Mouse (Mus musculus): ENCODE measurements at regions not wholly inside any gene's neighbourhood (a gene's known extent, or its start where the extent isn't known, plus 50 kb on each side); places are given as distances from the start of the nearest gene placed in this dataset.

GRCm38 (mm10) chr16:78490245-78490644 lies 86.3 kb downstream of the D16Ertd472e start:
- peak overlapping the region; percentile 31 to 38 for H3K4me3 ChIP-seq (ENCODE audit: control insufficient read depth in 1 of 2, insufficient read depth in 1 of 2, low read depth in 1 of 2, low read length in 2 of 2)
- H3K9ac ChIP-seq (ENCODE audit: low read length), result peak overlapping the region; percentile 51
- 21% methylated on average over 12 of the region's 12 CpGs for WGBS
- H3K4me2 ChIP-seq (ENCODE audit: low read length), result peak overlapping the region; percentile 59
- ATAC-seq (ENCODE audit: insufficient number of reproducible peaks, insufficient read depth, low FRiP score, low read depth), result no peak
- H3K4me1 ChIP-seq (ENCODE audit: control insufficient read depth in 2 of 2, insufficient read depth in 2 of 2, low read length in 2 of 2), result peaks cover 0 to 3% of the 10 kb centered on the region in 2 experiments; a peak in 1 of 4 replicates
- H3K27me3 ChIP-seq (ENCODE audit: control insufficient read depth, insufficient read depth, low read length), result no peaks in the 10 kb centered on the region
- no peaks in the 10 kb centered on the region for H3K36me3 ChIP-seq (ENCODE audit: control insufficient read depth, insufficient read depth, low read length)
- peak overlapping the region; percentile 1 to 46; a peak in 3 of 4 replicates for H3K27ac ChIP-seq (replicated peaks in 1 of 2; ENCODE audit: control insufficient read depth in 1 of 2, insufficient read depth in 1 of 2, low read depth in 2 of 2, low read length in 2 of 2)
- H3K9me3 ChIP-seq (ENCODE audit: control insufficient read depth, low read length), result no peaks in the 10 kb centered on the region

GRCm38 (mm10) chr16:78489604-78490003 lies 86.9 kb downstream of the D16Ertd472e start:
- no peak overlapping the region for H3K9ac ChIP-seq (ENCODE audit: low read length)
- no peaks in the 10 kb centered on the region for H3K27me3 ChIP-seq (ENCODE audit: control insufficient read depth, insufficient read depth, low read length)
- WGBS, result 49% methylated on average over 4 of the region's 4 CpGs
- no peak for ATAC-seq (ENCODE audit: insufficient number of reproducible peaks, insufficient read depth, low FRiP score, low read depth)
- H3K27ac ChIP-seq (replicated peaks in 1 of 2; ENCODE audit: control insufficient read depth in 1 of 2, insufficient read depth in 1 of 2, low read depth in 2 of 2, low read length in 2 of 2), result 0 out of 4 replicates have a peak overlapping the region, but pooled peaks of 1 of the 2 experiments have one; percentile 12
- peaks cover 0 to 3% of the 10 kb centered on the region in 2 experiments; a peak in 1 of 4 replicates for H3K4me1 ChIP-seq (ENCODE audit: control insufficient read depth in 2 of 2, insufficient read depth in 2 of 2, low read length in 2 of 2)
- 0 out of 2 replicates have a peak overlapping the region, but pooled peaks have one; percentile 59 for H3K4me2 ChIP-seq (ENCODE audit: low read length)
- no peaks in the 10 kb centered on the region for H3K36me3 ChIP-seq (ENCODE audit: control insufficient read depth, insufficient read depth, low read length)
- H3K9me3 ChIP-seq (ENCODE audit: control insufficient read depth, low read length), result no peaks in the 10 kb centered on the region
- H3K4me3 ChIP-seq (ENCODE audit: control insufficient read depth in 1 of 2, insufficient read depth in 1 of 2, low read depth in 1 of 2, low read length in 2 of 2), result no peak overlapping the region

DNA sequence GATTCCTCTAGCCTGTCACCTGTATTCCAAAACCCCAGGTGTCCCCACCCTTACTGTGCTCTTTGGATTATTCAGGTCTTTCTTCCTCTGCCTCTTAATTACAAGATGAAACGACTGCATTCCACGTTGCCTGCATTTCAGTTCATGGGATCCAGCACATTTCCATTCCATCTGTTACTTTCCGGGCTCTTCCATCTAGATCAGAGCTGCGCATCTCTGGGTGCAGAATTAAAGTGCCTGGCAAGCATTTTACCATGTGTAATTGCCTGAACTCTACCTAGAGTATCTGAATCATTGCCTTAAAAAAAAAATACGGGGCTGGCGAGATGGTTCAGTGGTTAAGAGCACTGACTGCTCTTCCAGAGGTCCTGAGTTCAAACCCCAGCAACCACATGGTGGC lies 90.0 kb downstream of the D16Ertd472e start:
- no peak overlapping the region for H3K4me3 ChIP-seq (ENCODE audit: control insufficient read depth in 1 of 2, insufficient read depth in 1 of 2, low read depth in 1 of 2, low read length in 2 of 2)
- no peaks in the 10 kb centered on the region for H3K36me3 ChIP-seq (ENCODE audit: control insufficient read depth, insufficient read depth, low read length)
- H3K27me3 ChIP-seq (ENCODE audit: control insufficient read depth, insufficient read depth, low read length), result no peaks in the 10 kb centered on the region
- H3K9me3 ChIP-seq (ENCODE audit: control insufficient read depth, low read length), result no peaks in the 10 kb centered on the region
- H3K9ac ChIP-seq (ENCODE audit: low read length), result no peak overlapping the region
- WGBS, result 87% methylated on average over 6 of the region's 6 CpGs
- H3K27ac ChIP-seq (replicated peaks in 1 of 2; ENCODE audit: control insufficient read depth in 1 of 2, insufficient read depth in 1 of 2, low read depth in 2 of 2, low read length in 2 of 2), result no peak overlapping the region
- ATAC-seq (ENCODE audit: insufficient number of reproducible peaks, insufficient read depth, low FRiP score, low read depth), result no peak
- H3K4me1 ChIP-seq (ENCODE audit: control insufficient read depth in 2 of 2, insufficient read depth in 2 of 2, low read length in 2 of 2), result peaks cover 0 to 3% of the 10 kb centered on the region in 2 experiments; a peak in 1 of 4 replicates
- H3K4me2 ChIP-seq (ENCODE audit: low read length), result no peak overlapping the region

DNA sequence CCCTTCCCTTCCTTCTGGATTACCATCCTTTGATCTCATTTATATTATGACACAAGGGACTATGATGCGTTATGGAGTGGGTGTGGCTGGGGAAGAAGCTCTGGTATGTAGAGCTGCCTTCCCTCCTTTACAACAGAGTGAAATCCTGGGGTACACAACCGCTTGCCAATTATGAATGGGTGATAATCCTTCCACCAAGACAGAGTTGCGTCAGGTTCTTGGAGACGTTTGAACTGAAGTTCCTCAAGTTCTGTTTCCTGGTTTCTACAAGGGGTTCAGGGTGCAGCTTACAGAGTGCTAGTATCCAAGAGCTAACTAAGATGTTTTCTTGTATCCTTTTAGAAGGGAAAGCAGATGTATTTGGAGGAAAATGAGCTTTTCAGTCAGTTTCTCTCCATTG lies 92.2 kb downstream of the D16Ertd472e start:
- Histone ChIP-seq H3K27me3 (ENCODE audit: control insufficient read depth, insufficient read depth, low read length) (no peaks in the 10 kb centered on the region), H3K9me3 (ENCODE audit: control insufficient read depth, low read length) (no peaks in the 10 kb centered on the region), H3K4me3 (ENCODE audit: control insufficient read depth in 1 of 2, insufficient read depth in 1 of 2, low read depth in 1 of 2, low read length in 2 of 2) (no peak overlapping the region), H3K9ac (ENCODE audit: low read length) (no peak overlapping the region), H3K4me1 (ENCODE audit: control insufficient read depth in 2 of 2, insufficient read depth in 2 of 2, low read length in 2 of 2) (no peaks in the 10 kb centered on the region), H3K36me3 (ENCODE audit: control insufficient read depth, insufficient read depth, low read length) (no peaks in the 10 kb centered on the region), H3K27ac (replicated peaks in 1 of 2; ENCODE audit: control insufficient read depth in 1 of 2, insufficient read depth in 1 of 2, low read depth in 2 of 2, low read length in 2 of 2) (no peak overlapping the region), H3K4me2 (ENCODE audit: low read length) (no peak overlapping the region)
- ATAC-seq (ENCODE audit: insufficient number of reproducible peaks, insufficient read depth, low FRiP score, low read depth), result no peak
- WGBS, result 85% methylated on average over 4 of the region's 4 CpGs

- H3K36me3 ChIP-seq (ENCODE audit: control insufficient read depth, insufficient read depth, low read length), result no peaks in the 10 kb centered on the region
- no peaks in the 10 kb centered on the region for H3K4me1 ChIP-seq (ENCODE audit: control insufficient read depth in 2 of 2, insufficient read depth in 2 of 2, low read length in 2 of 2)
- whole genome bisulfite sequencing, result 74% methylated on average over 6 of the region's 6 CpGs
- no peak overlapping the region for H3K4me2 ChIP-seq (ENCODE audit: low read length)
- ATAC-seq (ENCODE audit: insufficient number of reproducible peaks, insufficient read depth, low FRiP score, low read depth), result no peak
- no peak overlapping the region for H3K4me3 ChIP-seq (ENCODE audit: control insufficient read depth in 1 of 2, insufficient read depth in 1 of 2, low read depth in 1 of 2, low read length in 2 of 2)
- H3K9ac ChIP-seq (ENCODE audit: low read length), result no peak overlapping the region
- H3K27me3 ChIP-seq (ENCODE audit: control insufficient read depth, insufficient read depth, low read length), result no peaks in the 10 kb centered on the region
- no peak overlapping the region for H3K27ac ChIP-seq (replicated peaks in 1 of 2; ENCODE audit: control insufficient read depth in 1 of 2, insufficient read depth in 1 of 2, low read depth in 2 of 2, low read length in 2 of 2)
- H3K9me3 ChIP-seq (ENCODE audit: control insufficient read depth, low read length), result no peaks in the 10 kb centered on the region
Measured at GRCm38 (mm10) chr16:78481571-78481970, 94.9 kb downstream of the D16Ertd472e start.

DNA sequence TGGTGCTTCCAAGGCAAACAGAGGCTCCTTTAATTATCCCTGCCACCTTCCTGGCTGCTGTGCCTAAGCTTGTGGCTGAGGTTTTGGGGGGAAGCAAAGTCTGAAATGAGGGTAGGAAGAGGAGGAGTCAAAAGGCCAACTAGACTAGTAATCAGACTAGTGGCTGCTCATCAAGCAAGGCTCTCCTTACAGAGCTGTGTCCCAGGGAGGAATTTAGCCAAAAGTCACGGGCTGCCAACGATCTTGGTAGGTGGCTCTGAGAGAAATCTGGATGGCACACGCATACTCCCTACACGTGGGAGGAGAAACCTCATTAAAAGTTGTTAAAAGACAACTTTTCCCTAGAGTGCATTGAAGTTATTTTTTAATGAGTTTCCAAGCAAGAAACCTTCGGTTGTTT lies 95.4 kb downstream of the D16Ertd472e start:
- 63% methylated on average over 5 of the region's 5 CpGs for WGBS
- no peak overlapping the region for H3K4me2 ChIP-seq (ENCODE audit: low read length)
- H3K4me1 ChIP-seq (ENCODE audit: control insufficient read depth in 2 of 2, insufficient read depth in 2 of 2, low read length in 2 of 2), result no peaks in the 10 kb centered on the region
- ATAC-seq (ENCODE audit: insufficient number of reproducible peaks, insufficient read depth, low FRiP score, low read depth), result no peak
- no peaks in the 10 kb centered on the region for H3K27me3 ChIP-seq (ENCODE audit: control insufficient read depth, insufficient read depth, low read length)
- H3K27ac ChIP-seq (replicated peaks in 1 of 2; ENCODE audit: control insufficient read depth in 1 of 2, insufficient read depth in 1 of 2, low read depth in 2 of 2, low read length in 2 of 2), result no peak overlapping the region
- H3K9me3 ChIP-seq (ENCODE audit: control insufficient read depth, low read length), result no peaks in the 10 kb centered on the region
- no peak overlapping the region for H3K9ac ChIP-seq (ENCODE audit: low read length)
- H3K36me3 ChIP-seq (ENCODE audit: control insufficient read depth, insufficient read depth, low read length), result no peaks in the 10 kb centered on the region
- H3K4me3 ChIP-seq (ENCODE audit: control insufficient read depth in 1 of 2, insufficient read depth in 1 of 2, low read depth in 1 of 2, low read length in 2 of 2), result no peak overlapping the region

- no peaks in the 10 kb centered on the region for H3K9me3 ChIP-seq (ENCODE audit: control insufficient read depth, low read length)
- WGBS, result 89% methylated on average over 10 of the region's 10 CpGs
- no peak for ATAC-seq (ENCODE audit: insufficient number of reproducible peaks, insufficient read depth, low FRiP score, low read depth)
- H3K36me3 ChIP-seq (ENCODE audit: control insufficient read depth, insufficient read depth, low read length), result no peaks in the 10 kb centered on the region
- no peak overlapping the region for H3K27ac ChIP-seq (replicated peaks in 1 of 2; ENCODE audit: control insufficient read depth in 1 of 2, insufficient read depth in 1 of 2, low read depth in 2 of 2, low read length in 2 of 2)
- H3K4me1 ChIP-seq (ENCODE audit: control insufficient read depth in 2 of 2, insufficient read depth in 2 of 2, low read length in 2 of 2), result no peaks in the 10 kb centered on the region
- H3K4me2 ChIP-seq (ENCODE audit: low read length), result no peak overlapping the region
- no peaks in the 10 kb centered on the region for H3K27me3 ChIP-seq (ENCODE audit: control insufficient read depth, insufficient read depth, low read length)
- no peak overlapping the region for H3K4me3 ChIP-seq (ENCODE audit: control insufficient read depth in 1 of 2, insufficient read depth in 1 of 2, low read depth in 1 of 2, low read length in 2 of 2)
- H3K9ac ChIP-seq (ENCODE audit: low read length), result no peak overlapping the region
Measured at GRCm38 (mm10) chr16:78480261-78480660, 96.2 kb downstream of the D16Ertd472e start.

- 86% methylated on average over 7 of the region's 7 CpGs for WGBS
- Histone ChIP-seq H3K9me3 (ENCODE audit: control insufficient read depth, low read length) (no peaks in the 10 kb centered on the region), H3K4me2 (ENCODE audit: low read length) (no peak overlapping the region), H3K4me1 (ENCODE audit: control insufficient read depth in 2 of 2, insufficient read depth in 2 of 2, low read length in 2 of 2) (no peaks in the 10 kb centered on the region), H3K4me3 (ENCODE audit: control insufficient read depth in 1 of 2, insufficient read depth in 1 of 2, low read depth in 1 of 2, low read length in 2 of 2) (no peak overlapping the region), H3K27ac (replicated peaks in 1 of 2; ENCODE audit: control insufficient read depth in 1 of 2, insufficient read depth in 1 of 2, low read depth in 2 of 2, low read length in 2 of 2) (no peak overlapping the region), H3K27me3 (ENCODE audit: control insufficient read depth, insufficient read depth, low read length) (no peaks in the 10 kb centered on the region), H3K36me3 (ENCODE audit: control insufficient read depth, insufficient read depth, low read length) (no peaks in the 10 kb centered on the region), H3K9ac (ENCODE audit: low read length) (no peak overlapping the region)
- ATAC-seq (ENCODE audit: insufficient number of reproducible peaks, insufficient read depth, low FRiP score, low read depth), result no peak
Measured at GRCm38 (mm10) chr16:78473456-78473855, 96.5 kb upstream of the Btg3 start.

Measured in heart, embryonic 14.5 days (tissue).